Mouse (Mus musculus) MN1 (cell line): ENCODE measurements around the gene Folr1.

Experiments
- DNase-seq: peaks from one replicate; pipeline ENCODE4 v3.0.0-alpha.2; 2016; ENCODE audit warnings: low spot score

The Folr1 gene

DNA sequence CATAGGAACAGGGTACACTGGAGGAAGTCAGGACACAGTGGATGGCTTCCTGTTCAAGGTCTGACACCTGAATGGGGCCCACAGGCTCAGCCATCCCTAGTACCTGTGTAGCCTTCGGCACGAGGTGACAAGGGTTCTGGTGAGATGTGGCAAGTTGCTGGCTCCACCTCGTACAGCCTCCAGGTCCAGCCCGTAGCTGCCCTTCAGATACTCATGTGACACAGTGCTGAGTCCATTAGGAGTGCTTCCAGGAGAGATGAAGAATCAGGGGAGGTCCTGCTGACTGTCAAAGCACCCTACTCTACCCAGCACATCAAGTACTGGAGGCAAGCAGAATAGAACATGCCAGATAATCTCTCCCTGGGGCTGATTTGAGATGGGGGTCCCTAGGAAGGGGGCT, 38.2 kb downstream of the Folr1 start:
- no peak for DNase-seq

DNA sequence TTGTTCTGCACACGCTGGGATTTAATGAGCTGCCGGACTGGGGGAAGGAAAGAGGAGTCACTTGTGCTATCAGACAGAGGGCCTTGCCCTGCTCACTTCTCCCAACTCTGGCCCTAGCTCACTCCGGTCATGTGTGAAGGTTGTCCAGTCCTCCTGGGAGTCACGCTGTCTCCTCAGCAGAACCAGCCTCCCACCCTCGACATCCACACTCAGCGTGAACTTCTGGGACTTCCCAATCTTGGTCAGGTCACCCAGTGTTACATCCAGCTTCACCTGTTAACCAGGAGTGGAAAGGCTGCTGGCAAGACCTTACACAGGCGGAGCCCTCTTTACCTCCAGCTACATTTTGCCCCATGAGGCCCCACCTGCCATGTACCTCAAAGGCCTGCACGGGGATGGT, 39.2 kb downstream of the Folr1 start:
- no peak for DNase-seq

DNA sequence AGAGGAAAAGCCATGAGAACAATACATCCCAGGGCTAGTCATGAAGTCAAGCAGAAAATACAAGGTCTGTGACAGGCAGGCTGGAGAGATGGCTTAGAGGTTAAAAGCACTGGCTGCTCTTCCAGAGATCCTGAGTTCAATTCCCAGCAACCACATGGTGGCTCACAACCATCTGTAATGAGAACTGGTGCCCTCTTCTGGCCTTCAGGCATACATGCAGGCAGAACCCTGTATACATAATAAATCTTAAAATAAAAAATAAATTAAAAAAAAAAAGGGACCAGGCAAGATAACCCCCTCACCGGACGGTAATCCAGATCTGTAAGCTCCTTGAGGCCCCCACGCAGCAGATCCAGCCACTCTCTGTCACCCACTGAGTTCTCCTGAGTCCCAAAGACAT, 40.2 kb downstream of the Folr1 start:
- DNase-seq = no peak

DNA sequence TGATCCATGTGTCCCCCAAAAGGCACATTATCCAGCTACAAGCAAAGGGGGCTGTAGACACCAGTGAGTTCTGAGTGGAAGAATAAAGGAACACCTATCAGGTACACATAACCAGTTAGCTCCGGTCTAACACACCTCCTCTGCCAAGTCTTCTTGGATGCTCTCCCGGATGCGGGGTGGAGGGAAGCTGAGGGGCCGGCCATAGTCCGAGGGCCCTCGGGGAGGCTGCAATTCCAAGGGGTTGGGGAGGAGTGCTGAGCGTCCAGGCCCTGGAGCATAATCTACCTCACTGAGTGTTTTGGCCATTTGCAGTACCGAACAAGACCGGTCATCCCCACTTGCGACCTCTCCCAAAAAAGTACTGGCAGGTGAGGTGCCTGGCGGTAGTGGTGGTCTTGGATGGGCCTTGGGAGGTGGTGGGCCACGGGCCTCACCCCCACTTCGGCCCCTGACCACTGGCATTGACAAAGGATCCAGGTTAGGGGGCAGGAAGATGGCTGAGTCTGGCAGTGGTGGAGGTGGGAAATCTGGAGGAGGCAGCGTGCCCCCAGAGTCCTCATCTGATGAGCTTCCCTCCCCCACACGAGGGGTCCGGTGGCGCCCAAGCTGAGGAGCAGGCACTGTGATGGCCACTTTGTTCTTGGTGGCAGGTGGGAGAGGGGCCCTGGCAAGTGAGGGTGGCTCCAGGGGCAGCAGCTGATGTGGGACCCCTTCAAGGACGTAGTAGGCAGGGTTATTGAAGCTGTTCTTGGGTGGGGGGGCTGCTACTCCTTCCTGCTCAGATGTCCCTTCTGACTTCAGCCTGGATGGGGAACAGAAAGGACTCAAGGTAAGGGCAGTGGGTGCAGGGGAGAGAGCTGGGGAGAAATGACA, 46.6 kb downstream of the Folr1 start:
- DNase-seq = peak; percentile 67

DNA sequence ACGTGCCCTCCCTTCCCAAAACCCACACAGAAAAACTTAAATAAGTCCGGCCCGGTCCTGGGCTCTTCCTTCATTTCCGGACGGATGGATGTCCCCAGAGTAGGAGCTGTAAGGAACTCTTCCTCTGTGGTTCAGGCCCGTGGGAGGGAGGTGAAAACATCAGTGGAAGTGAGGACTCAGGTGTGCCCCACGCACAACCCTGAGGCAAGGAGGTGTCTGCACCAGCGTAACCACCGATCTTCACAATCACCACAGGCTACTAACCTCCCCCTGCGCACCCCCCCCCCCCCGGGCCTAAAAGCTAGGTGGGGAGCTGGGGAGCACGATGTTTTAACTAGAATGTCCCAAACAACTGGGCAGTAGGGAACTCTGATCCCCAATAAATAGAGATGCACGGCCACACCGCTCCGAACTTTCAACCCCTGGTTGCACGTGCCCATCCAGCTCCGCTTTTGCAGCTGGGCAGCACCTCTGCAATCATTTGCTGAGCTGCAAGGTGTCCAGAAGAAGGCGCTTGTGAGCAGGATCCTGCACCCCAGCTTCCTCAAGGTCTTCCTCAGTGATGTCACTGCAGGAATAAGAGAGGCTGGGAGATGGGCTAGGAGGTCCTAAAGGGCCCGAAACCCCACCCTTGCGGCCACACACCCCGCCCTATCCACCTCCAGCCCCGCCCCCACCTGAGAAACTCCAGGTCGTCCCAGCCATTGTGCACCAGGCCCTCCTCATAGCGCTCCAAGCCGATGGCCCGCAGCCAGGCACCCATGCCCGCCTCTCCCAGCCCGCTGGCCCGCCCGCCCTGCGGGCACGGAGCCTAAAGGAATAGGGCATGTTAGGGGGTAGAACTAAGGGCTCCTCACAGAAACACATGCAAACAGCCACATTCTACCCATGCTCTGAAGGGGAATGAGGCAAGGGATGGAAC, 47.5 kb downstream of the Folr1 start:
- peak; percentile 88 for DNase-seq

DNA sequence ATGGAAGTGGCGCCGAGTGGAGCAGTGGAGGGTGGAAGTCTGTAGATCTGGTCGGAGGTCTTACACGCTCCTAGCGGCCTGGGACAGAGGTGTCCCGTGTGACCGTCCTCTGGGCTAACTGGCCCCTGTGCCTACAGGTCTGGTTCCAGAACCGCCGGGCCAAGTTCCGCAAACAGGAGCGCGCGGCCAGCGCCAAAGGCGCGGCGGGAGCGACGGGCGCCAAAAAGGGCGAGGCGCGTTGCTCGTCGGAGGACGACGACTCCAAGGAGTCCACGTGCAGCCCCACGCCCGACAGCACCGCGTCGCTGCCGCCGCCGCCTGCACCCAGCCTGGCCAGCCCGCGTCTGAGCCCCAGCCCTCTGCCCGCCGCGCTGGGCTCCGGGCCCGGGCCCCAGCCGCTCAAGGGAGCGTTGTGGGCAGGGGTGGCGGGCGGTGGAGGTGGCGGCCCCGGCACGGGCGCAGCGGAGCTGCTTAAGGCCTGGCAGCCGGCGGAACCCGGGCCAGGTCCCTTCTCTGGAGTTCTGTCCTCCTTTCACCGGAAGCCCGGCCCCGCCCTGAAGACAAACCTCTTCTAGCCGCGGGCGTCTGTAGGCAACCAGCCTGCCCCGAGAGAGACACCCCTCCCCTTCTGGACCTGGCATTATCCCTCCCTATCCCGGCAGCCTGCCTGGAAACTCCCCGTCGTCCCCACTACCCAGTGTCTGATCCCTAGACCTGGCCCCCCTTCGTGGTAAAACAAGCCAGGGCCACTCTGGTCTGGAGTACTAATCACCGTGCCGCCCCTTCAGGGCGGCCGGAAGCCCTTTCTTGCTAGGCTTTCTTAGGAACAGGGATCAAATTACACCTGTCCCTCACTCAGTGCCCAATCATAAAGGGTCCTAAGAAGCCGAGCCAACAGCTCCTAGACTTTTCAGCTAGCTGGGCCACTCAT, 48.8 kb downstream of the Folr1 start:
- peak; percentile 87 for DNase-seq

DNA sequence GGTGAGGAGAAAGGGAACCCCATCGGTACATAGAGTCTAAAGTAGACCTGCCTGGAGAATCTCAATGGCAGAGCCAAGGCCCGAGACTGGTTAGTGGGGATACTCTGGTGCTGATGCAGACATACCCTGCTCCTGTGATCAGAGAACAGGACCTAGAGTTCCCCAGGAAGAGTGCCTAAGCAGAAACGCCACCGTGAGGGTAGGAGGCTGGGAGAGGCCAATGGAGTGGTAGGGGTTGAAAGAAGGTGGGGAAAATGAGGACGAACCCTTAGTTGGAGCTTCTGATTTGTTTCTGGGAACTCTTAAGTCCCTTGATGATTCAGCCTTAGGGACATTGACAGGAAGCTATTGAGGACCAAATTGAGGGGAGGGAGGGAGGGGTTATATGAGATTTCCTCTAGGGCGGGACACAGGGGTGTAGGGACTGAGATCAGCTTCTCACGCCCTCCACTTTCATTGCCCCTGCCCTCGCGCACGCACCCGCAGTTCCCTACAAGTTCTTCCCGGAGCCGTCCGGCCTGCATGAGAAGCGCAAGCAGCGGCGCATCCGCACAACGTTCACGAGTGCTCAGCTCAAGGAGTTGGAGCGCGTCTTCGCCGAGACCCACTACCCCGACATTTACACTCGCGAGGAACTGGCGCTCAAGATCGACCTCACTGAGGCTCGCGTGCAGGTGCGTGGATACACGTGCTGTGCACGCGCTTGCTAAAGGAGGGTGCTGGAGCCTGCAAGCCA, 50.1 kb downstream of the Folr1 start:
- peak; percentile 62 for DNase-seq

DNA sequence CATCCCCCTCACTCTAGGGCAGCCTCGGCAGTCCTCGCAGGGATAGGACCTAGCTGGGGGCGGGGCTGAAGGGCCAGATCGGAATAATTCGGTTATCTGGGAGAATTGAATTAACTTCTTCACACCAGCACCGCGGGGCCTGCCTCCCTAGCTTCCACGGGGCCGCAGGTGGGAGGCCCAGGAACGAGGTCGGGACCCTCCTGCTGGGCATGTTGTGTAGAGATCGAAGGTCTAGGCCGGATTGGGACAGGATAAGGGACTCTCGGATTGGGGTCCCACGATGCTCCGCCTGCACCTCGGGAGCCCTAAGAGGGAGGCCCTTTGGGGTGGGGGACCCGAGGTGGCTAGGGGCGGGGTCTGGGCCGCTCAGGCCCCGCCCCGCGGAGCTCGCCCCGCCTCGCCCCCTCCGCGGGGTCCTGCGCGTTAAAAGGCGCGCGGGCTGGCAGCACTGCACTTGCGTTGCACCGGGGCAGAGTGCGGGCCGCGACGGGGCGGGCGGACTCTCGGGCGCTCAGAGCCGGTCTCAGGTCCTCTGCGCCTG, 52.7 kb downstream of the Folr1 start, which contains the start of gene Phox2a:
TSS of gene Phox2a (plus strand) at position 453 of the 541 bp plus-strand sequence.
- DNase-seq = peak; percentile 93
